Mouse (Mus musculus): ENCODE measurements around the gene Nupr1.

- no peak for TF ChIP-seq POLR2A (IDR thresholded peaks at IDR 0.05; ENCODE audit: borderline replicate concordance, low read depth, low read length)
- no peak for TF ChIP-seq CTCF (IDR thresholded peaks at IDR 0.05; ENCODE audit: low read depth, low read length)
Observed at GRCm38 (mm10) chr7:126621452-126622359, 9.0 kb downstream of the Nupr1 start.
